Mouse (Mus musculus) 3T3-L1 (cell line): ENCODE measurements around the gene Mindy4.
A peak's percentile ranks its signal among the peaks of the same experiment; 100 is the strongest.

Experiments used
- DNase-seq: peaks from one replicate; pipeline ENCODE4 v3.0.0-alpha.2; 2015; ENCODE audit warnings: low read depth, low spot score

Mindy4 gene

GRCm38 (mm10) chr6:55299917-55300316, 96.7 kb downstream of the Mindy4 start:
- DNase-seq, result no peak

GRCm38 (mm10) chr6:55300704-55301103, 97.5 kb downstream of the Mindy4 start:
- no peak for DNase-seq

DNA sequence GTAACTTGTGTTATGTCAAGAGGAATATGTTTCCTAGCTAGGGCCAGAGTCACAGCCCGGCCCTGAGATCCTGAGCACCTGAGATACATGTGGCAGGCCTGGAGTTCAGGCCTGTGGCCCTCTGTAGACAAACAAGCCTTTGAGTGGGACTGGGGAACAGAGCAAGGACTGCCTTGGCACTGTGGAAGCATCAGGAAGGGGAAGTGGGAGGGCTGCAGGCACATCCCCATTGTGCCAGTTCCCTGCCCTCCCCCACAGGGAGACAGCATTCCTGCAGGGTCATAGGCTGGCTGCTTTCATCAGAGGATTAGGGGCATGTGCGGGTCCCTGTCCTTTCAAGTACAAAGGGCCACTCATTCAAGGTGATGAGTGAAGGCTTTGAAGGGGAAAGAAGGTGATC, 107.0 kb downstream of the Mindy4 start:
- no peak for DNase-seq

- peak; percentile 67 for DNase-seq
These were observed 108.8 kb downstream of the Mindy4 start for GRCm38 (mm10) chr6:55311962-55312361.

DNA sequence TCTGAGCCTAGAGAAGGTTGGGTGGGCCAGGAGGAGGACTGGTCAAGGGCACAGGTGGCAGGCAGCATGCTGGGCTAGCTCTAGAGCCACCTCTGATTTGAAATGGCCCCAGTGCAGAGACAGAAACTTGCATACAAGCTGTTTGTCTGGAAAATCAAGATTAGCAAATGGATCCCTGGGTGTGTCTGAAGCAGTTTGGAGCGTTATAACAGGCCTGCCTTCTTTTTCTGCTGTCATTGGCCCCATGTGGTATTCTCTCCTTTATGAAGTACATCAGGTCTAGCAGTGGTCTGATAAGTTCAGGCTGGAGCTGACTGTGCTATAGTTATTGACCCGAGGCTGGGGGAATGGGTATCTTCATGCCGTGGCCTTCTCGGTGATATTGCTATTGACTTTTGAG, 110.7 kb downstream of the Mindy4 start:
- DNase-seq, result no peak

GRCm38 (mm10) chr6:55314628-55315027, 111.4 kb downstream of the Mindy4 start:
- DNase-seq, result peak; percentile 97

- no peak for DNase-seq
These were observed 115.4 kb downstream of the Mindy4 start for GRCm38 (mm10) chr6:55318597-55318996.

- no peak for DNase-seq
These were observed 116.7 kb downstream of the Mindy4 start for GRCm38 (mm10) chr6:55319585-55320551.

DNA sequence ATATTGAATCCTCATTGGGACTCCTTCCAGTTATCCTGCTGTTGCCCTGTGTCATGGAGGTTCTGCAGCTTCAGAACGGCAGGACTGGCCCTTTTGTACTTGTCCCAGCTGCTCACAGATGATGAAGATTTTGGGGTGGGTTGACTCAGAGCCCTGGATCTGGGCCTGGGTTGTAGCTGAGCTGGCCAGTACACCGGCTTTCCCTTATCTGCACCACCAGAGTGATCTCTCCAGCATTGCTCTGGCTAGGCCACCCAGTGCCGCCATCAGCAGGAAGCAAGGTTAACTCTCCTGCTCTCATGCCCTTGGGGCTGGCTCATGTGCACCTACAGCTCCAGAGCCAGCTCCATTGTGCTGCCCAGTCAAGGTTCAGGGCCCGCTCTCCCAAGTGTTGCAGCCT, 117.7 kb downstream of the Mindy4 start:
- peak; percentile 65 for DNase-seq

GRCm38 (mm10) chr6:55321518-55321917, 118.3 kb downstream of the Mindy4 start:
- no peak for DNase-seq

DNA sequence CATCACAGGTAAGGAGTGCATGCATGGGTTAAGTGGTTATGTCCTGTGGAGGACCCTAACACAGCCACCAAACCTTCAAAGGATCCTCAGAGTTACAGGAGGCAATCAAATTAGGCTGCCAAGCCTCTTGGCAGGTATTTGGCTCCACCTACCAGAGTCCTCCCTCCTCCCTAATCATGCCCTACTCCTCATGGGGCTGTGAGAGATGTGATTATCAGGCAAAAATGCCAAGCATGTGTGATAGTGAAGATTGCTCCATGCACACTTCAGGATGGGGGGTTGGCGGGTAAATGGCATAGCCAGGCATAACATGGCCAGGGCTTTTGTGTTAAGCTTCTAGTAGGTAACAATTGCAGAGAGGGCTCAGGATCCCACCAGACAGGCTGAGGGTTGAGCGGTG, 119.8 kb downstream of the Mindy4 start:
- DNase-seq, result no peak

DNA sequence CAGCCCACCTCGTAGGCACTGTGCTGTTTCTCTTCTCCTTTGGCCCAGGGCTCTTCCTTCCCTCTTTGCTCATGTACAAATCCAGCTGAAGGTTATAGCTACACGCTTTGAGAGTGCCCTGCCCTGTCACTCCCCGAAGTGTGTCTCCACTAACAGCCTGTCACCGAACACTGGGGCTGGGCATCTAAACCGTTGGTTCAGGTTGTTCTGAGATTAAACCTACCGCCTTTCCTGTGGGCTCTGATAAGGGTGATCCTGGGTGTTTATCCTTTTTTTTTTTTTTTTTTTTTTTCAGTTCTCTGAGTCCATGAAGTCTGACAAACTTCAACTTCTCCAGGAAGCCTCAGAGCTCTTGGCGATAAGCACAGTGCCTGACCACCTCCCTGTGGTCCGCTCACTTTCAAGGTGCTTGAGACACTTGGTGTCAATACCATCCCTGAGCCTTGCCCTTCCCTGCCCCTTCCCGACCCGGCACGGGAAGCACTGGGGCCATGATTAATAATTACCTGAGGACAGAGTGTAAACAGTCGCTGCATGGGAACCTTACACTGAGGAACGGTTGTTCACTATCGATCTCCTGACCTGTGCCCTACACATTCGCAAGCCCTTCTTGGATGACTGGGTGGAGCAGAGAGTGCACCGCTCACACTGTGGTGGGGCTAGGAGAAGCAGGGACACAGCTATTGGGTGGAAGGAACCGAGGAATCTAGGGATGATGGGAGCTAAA, 120.9 kb downstream of the Mindy4 start:
- no peak for DNase-seq

DNA sequence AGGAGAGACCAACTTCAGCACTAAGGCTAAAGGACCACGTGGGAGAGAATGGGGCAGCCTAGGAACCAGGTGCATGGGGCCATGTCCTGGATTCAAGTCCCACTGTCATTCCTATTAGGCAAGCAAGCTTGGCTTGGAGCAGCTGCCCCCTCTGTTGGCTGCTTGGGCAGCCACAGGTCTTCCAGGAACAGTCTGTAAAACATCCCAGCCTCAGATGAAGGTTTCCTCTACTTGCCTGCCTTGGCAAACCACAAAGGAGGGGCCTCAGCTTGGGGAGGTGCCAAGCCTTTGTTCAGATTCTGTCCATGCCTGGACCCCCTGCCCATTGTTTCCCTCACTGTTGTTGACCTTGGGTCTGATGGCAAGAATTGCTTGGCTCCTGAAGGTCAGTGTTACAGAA, 121.6 kb downstream of the Mindy4 start:
- DNase-seq, result no peak

- DNase-seq, result no peak
These were observed 123.1 kb downstream of the Mindy4 start for GRCm38 (mm10) chr6:55326299-55326698.

- DNase-seq, result no peak
These were observed 124.1 kb downstream of the Mindy4 start for GRCm38 (mm10) chr6:55327326-55327725.

- no peak for DNase-seq
These were observed 125.0 kb downstream of the Mindy4 start for GRCm38 (mm10) chr6:55328179-55328578.

- no peak for DNase-seq
These were observed 128.1 kb downstream of the Mindy4 start for GRCm38 (mm10) chr6:55331315-55331714.

GRCm38 (mm10) chr6:55332100-55332772, 129.1 kb downstream of the Mindy4 start:
- DNase-seq, result no peak

- DNase-seq, result no peak
These were observed 129.6 kb downstream of the Mindy4 start for GRCm38 (mm10) chr6:55332773-55333109.

- DNase-seq, result peak; percentile 50
These were observed 132.9 kb downstream of the Mindy4 start, which contains the start of gene Aqp1 for GRCm38 (mm10) chr6:55335989-55336514. Gene Aqp1, plus strand, starts transcription at chr6:55336432.

DNA sequence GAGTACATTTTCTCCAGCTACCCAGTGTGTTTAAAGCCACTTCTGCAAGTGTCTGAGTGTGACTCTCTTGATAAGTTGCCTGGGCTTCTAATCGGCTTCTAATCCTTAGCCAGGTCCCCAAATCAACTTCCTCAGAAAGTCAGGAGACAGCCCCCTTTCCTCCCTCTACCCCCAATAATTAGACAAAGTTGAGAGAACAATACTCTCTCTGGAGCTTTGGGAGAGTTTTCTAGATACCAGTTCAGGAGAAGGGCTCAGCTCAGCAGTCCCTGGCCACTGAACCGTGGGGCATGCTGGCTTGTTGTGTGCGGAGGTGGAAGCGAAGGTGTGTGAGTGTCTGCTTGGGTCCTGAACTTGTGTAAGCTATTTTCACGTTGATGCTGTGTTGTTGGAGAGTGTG, 134.1 kb downstream of the Mindy4 start:
- DNase-seq, result no peak

- no peak for DNase-seq
These were observed 134.9 kb downstream of the Mindy4 start for GRCm38 (mm10) chr6:55338077-55338476.
